Mouse (Mus musculus) embryonic facial prominence, embryonic 11.5 days (tissue): Measurements from ENCODE around the gene Cela3a. TPM values are rescaled to one million over a fixed set of nuclear protein-coding genes. Genes with fewer than 3 reads are reported as not detected.

Experiments
- ATAC-seq: fragments of 200-750 bp; cut with Nextera tagmentation; replicated peaks from 2 replicates; pipeline ENCODE4 v1.8.0; 2017; ENCODE audit warnings: low read depth; ENCODE audit not compliant: insufficient number of reproducible peaks, low FRiP score, low TSS enrichment
- DNase-seq: peaks from one replicate; pipeline ENCODE4 v3.0.0-alpha.2; 2015; ENCODE audit warnings: low spot score
- H3K27ac ChIP-seq: fragments of 300-500 bp; sonication (generic); replicated peaks from 2 replicates; pipeline ENCODE4 v1.5.1; 2014; ENCODE audit warnings: mild to moderate bottlenecking, low read depth, low read length, control low read depth
- H3K27me3 ChIP-seq: fragments of 300-500 bp; sonication (generic); 2 replicates; pipeline ENCODE4 v1.6.1; 2014; ENCODE audit warnings: mild to moderate bottlenecking, low read length, moderate library complexity, mixed read lengths; ENCODE audit not compliant: control insufficient read depth, insufficient read depth
- H3K36me3 ChIP-seq: fragments of 300-500 bp; sonication (generic); replicated peaks from 2 replicates; pipeline ENCODE4 v1.6.1; 2014; ENCODE audit warnings: low read depth, mild to moderate bottlenecking, low read length, moderate library complexity, mixed read lengths; ENCODE audit not compliant: control insufficient read depth, insufficient read depth
- H3K4me1 ChIP-seq: fragments of 300-500 bp; sonication (generic); 2 replicates; pipeline ENCODE4 v1.6.1; 2014; ENCODE audit warnings: low read length, mixed read lengths; ENCODE audit not compliant: control insufficient read depth, insufficient read depth
- H3K4me2 ChIP-seq: fragments of 300-500 bp; sonication (generic); 2 replicates; pipeline ENCODE4 v1.6.1; 2014; ENCODE audit warnings: low read depth, mild to moderate bottlenecking, control low read depth, low read length, moderate library complexity
- H3K4me3 ChIP-seq: fragments of 300-500 bp; sonication (generic); 2 replicates; pipeline ENCODE4 v1.5.1; 2014; ENCODE audit warnings: low read depth, low read length, control low read depth
- H3K9ac ChIP-seq: fragments of 300-500 bp; sonication (generic); replicated peaks from 2 replicates; pipeline ENCODE4 v1.6.1; 2014; ENCODE audit warnings: mild to moderate bottlenecking, control low read depth, low read length
- H3K9me3 ChIP-seq: fragments of 300-500 bp; sonication (generic); replicated peaks from 2 replicates; pipeline ENCODE4 v1.6.1; 2016; ENCODE audit warnings: mild to moderate bottlenecking, low read length, inconsistent platforms, mixed read lengths; ENCODE audit not compliant: control insufficient read depth
- WGBS: fragments of 180-500 bp; shearing (Covaris S2); extraction: QIAGEN DNeasy Blood & Tissue Kit; methylation state at CpG from one replicate; pipeline ENCODE4 v1.1.7; 2014; 5-methylcytosine and 5-hydroxymethylcytosine counted together
- polyA plus RNA-seq: library from polyadenylated mRNA; unstranded; fragments of >200 nt; fragmentation: Nextera tagmentation; extraction: Ambion mirVana; gene quantifications from 2 replicates; pipeline ENCODE4 v1.2.1, GENCODE M21; 2014

Cela3a gene
- polyA plus RNA-seq, 1 experiment from 2014 or later, result not detected

- Histone ChIP-seq H3K9me3 (no peaks in the 10 kb centered on the region), H3K4me2 (no peak overlapping the region), H3K36me3 (no peaks in the 10 kb centered on the region), H3K27ac (no peak overlapping the region), H3K4me1 (no peaks in the 10 kb centered on the region), H3K4me3 (no peak overlapping the region), H3K27me3 (no peaks in the 10 kb centered on the region), H3K9ac (no peak overlapping the region)
- DNase-seq (no peak), ATAC-seq (no peak)
- WGBS, result 83% methylated on average over 10 of the region's 10 CpGs
Measured at GRCm38 (mm10) chr4:137449715-137450114, 40.1 kb upstream of the Cela3a start.

GRCm38 (mm10) chr4:137449132-137449531 lies 39.5 kb upstream of the Cela3a start:
- DNase-seq (no peak), ATAC-seq (no peak)
- WGBS, result 73% methylated on average over 2 of the region's 2 CpGs
- H3K4me2 ChIP-seq, result no peak overlapping the region
- H3K9me3 ChIP-seq, result no peaks in the 10 kb centered on the region
- no peak overlapping the region for H3K9ac ChIP-seq
- no peaks in the 10 kb centered on the region for H3K27me3 ChIP-seq
- no peaks in the 10 kb centered on the region for H3K4me1 ChIP-seq
- no peak overlapping the region for H3K27ac ChIP-seq
- H3K4me3 ChIP-seq, result no peak overlapping the region
- H3K36me3 ChIP-seq, result no peaks in the 10 kb centered on the region

- Histone ChIP-seq H3K9me3 (no peaks in the 10 kb centered on the region), H3K36me3 (no peaks in the 10 kb centered on the region), H3K27ac (no peak overlapping the region), H3K9ac (no peak overlapping the region), H3K27me3 (no peaks in the 10 kb centered on the region), H3K4me1 (no peaks in the 10 kb centered on the region), H3K4me3 (no peak overlapping the region), H3K4me2 (no peak overlapping the region)
- WGBS, result 36% methylated on average over 2 of the region's 2 CpGs
- DNase-seq (no peak), ATAC-seq (no peak)
Measured at GRCm38 (mm10) chr4:137448641-137449040, 39.0 kb upstream of the Cela3a start.

GRCm38 (mm10) chr4:137448197-137448596 lies 38.6 kb upstream of the Cela3a start:
- Histone ChIP-seq H3K27me3 (no peaks in the 10 kb centered on the region), H3K4me3 (no peak overlapping the region), H3K4me2 (no peak overlapping the region), H3K4me1 (no peaks in the 10 kb centered on the region), H3K9me3 (no peaks in the 10 kb centered on the region), H3K27ac (no peak overlapping the region), H3K36me3 (no peaks in the 10 kb centered on the region), H3K9ac (no peak overlapping the region)
- WGBS, result 68% methylated on average over 6 of the region's 6 CpGs
- DNase-seq, result no peak
- ATAC-seq, result no peak

- no peak overlapping the region for H3K9ac ChIP-seq
- H3K36me3 ChIP-seq, result no peaks in the 10 kb centered on the region
- H3K4me2 ChIP-seq, result no peak overlapping the region
- H3K27ac ChIP-seq, result no peak overlapping the region
- H3K4me3 ChIP-seq, result no peak overlapping the region
- H3K27me3 ChIP-seq, result no peaks in the 10 kb centered on the region
- no peaks in the 10 kb centered on the region for H3K4me1 ChIP-seq
- no peaks in the 10 kb centered on the region for H3K9me3 ChIP-seq
- ATAC-seq, result no peak
- DNase-seq, result no peak
- 59% methylated on average over 7 of the region's 7 CpGs for WGBS
Measured at GRCm38 (mm10) chr4:137447363-137448196, 38.0 kb upstream of the Cela3a start.

DNA sequence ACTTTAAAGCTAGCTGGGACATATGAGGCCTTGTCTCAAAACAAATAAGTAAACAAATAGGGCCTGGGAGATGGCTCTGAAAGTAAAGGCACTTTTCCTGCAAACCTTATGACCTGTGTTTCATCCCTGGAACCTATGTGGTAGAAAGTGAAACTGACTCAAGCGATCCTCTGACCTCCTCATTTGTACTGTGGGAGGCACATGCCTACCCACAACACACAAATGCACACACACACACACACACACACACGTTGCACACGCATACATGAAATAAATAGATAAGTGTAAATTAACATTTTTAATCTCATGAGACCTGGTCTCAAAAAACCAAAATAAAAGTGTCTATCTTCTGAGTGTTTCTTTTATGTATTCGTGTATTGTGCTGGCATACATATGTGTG lies 36.3 kb upstream of the Cela3a start:
- ATAC-seq (no peak), DNase-seq (no peak)
- Histone ChIP-seq H3K27ac (no peak overlapping the region), H3K4me3 (no peak overlapping the region), H3K36me3 (no peaks in the 10 kb centered on the region), H3K27me3 (no peaks in the 10 kb centered on the region), H3K4me1 (no peaks in the 10 kb centered on the region), H3K4me2 (no peak overlapping the region), H3K9me3 (no peaks in the 10 kb centered on the region), H3K9ac (no peak overlapping the region)
- WGBS, result 85% methylated on average over 4 of the region's 4 CpGs

GRCm38 (mm10) chr4:137443625-137444024 lies 34.0 kb upstream of the Cela3a start:
- Histone ChIP-seq H3K4me1 (no peaks in the 10 kb centered on the region), H3K9me3 (no peaks in the 10 kb centered on the region), H3K4me3 (no peak overlapping the region), H3K9ac (no peak overlapping the region), H3K36me3 (no peaks in the 10 kb centered on the region), H3K4me2 (no peak overlapping the region), H3K27me3 (no peaks in the 10 kb centered on the region), H3K27ac (no peak overlapping the region)
- DNase-seq (peak; percentile 83), ATAC-seq (no peak)
- 18% methylated on average over 5 of the region's 5 CpGs for WGBS

- Histone ChIP-seq H3K4me3 (no peak overlapping the region), H3K27me3 (no peaks in the 10 kb centered on the region), H3K4me1 (no peaks in the 10 kb centered on the region), H3K4me2 (no peak overlapping the region), H3K27ac (no peak overlapping the region), H3K9ac (no peak overlapping the region), H3K9me3 (no peaks in the 10 kb centered on the region), H3K36me3 (no peaks in the 10 kb centered on the region)
- 78% methylated on average over 4 of the region's 4 CpGs for WGBS
- ATAC-seq (no peak), DNase-seq (no peak)
Measured at GRCm38 (mm10) chr4:137441332-137441731, 31.7 kb upstream of the Cela3a start.
